Mouse (Mus musculus) neural tube, embryonic 11.5 days (tissue): ENCODE data around the gene Mrc2. TPM values are rescaled to one million over a fixed set of nuclear protein-coding genes. Genes with fewer than 3 reads are reported as not detected.

Experiments used
- ATAC-seq: fragments of 200-750 bp; cut with Nextera tagmentation; 2 replicates; pipeline ENCODE4 v1.8.0; 2017; ENCODE audit warnings: moderate number of reproducible peaks, mild to moderate bottlenecking, moderate TSS enrichment, moderate library complexity; ENCODE audit not compliant: insufficient read depth, low FRiP score, low TSS enrichment
- DNase-seq: peaks from one replicate; pipeline ENCODE4 v3.0.0-alpha.2; 2015; ENCODE audit warnings: low spot score
- H3K27ac ChIP-seq: fragments of 300-500 bp; sonication (generic); 2 replicates; pipeline ENCODE4 v1.5.1; 2014; ENCODE audit warnings: low read depth, mild to moderate bottlenecking, low read length
- H3K27me3 ChIP-seq: fragments of 300-500 bp; sonication (generic); 2 replicates; pipeline ENCODE4 v1.6.1; 2014; ENCODE audit warnings: mild to moderate bottlenecking, low read length, mixed read lengths; ENCODE audit not compliant: control insufficient read depth, insufficient read depth
- H3K36me3 ChIP-seq: fragments of 300-500 bp; sonication (generic); 2 replicates; pipeline ENCODE4 v1.6.1; 2014; ENCODE audit warnings: mild to moderate bottlenecking, low read length, moderate library complexity, mixed read lengths; ENCODE audit not compliant: control insufficient read depth, insufficient read depth
- H3K4me1 ChIP-seq: fragments of 300-500 bp; sonication (generic); 2 replicates; pipeline ENCODE4 v1.6.1; 2014; ENCODE audit warnings: low read length, mixed read lengths; ENCODE audit not compliant: control insufficient read depth, insufficient read depth
- H3K4me2 ChIP-seq: fragments of 300-500 bp; sonication (generic); 2 replicates; pipeline ENCODE4 v1.6.1; 2014; ENCODE audit warnings: low read depth, mild to moderate bottlenecking, moderate library complexity
- H3K4me3 ChIP-seq: fragments of 300-500 bp; sonication (generic); 2 replicates; pipeline ENCODE4 v1.5.1; 2014; ENCODE audit warnings: low read depth, low read length
- H3K9ac ChIP-seq: fragments of 300-500 bp; sonication (generic); 2 replicates; pipeline ENCODE4 v1.6.1; 2014; ENCODE audit warnings: mild to moderate bottlenecking, low read length
- H3K9me3 ChIP-seq: fragments of 300-500 bp; sonication (generic); 2 replicates; pipeline ENCODE4 v1.6.1; 2016; ENCODE audit warnings: low read length; ENCODE audit not compliant: control insufficient read depth
- WGBS: fragments of 180-500 bp; shearing (Covaris S2); extraction: QIAGEN DNeasy Blood & Tissue Kit; methylation state at CpG from one replicate; pipeline ENCODE4 v1.1.7; 2014; 5-methylcytosine and 5-hydroxymethylcytosine counted together
- polyA plus RNA-seq: library from polyadenylated mRNA; unstranded; fragments of >200 nt; fragmentation: Nextera tagmentation; extraction: Ambion mirVana; gene quantifications from 2 replicates; pipeline ENCODE4 v1.2.1, GENCODE M21; 2014

Gene Mrc2
- 9.3 and 10.7 TPM in 2 replicates for polyA plus RNA-seq

- peak within 1 kb of the TSS; percentile 57 for H3K4me3 ChIP-seq
- peaks cover 11% of the 10 kb centered on the region; the same call in 1 of the 2 replicates for H3K4me1 ChIP-seq
- H3K27ac ChIP-seq = peak within 1 kb of the TSS; percentile 65
- peak; percentile 72 for ATAC-seq
- no peaks in the 10 kb centered on the region; the same call in none of the 2 replicates for H3K36me3 ChIP-seq
- peak; percentile 81 for DNase-seq
- H3K9me3 ChIP-seq = no peaks in the 10 kb centered on the region
- peak within 1 kb of the TSS; percentile 61 for H3K9ac ChIP-seq
- peak within 1 kb of the TSS; percentile 56 for H3K4me2 ChIP-seq
- H3K27me3 ChIP-seq = no peaks in the 10 kb centered on the region
- under 1% methylated on average over 69 of the region's 75 CpGs for WGBS
Observed at GRCm38 (mm10) chr11:105292124-105293071, at the start of gene Mrc2. TSS of gene Mrc2 (plus strand) at chr11:105292643.

DNA sequence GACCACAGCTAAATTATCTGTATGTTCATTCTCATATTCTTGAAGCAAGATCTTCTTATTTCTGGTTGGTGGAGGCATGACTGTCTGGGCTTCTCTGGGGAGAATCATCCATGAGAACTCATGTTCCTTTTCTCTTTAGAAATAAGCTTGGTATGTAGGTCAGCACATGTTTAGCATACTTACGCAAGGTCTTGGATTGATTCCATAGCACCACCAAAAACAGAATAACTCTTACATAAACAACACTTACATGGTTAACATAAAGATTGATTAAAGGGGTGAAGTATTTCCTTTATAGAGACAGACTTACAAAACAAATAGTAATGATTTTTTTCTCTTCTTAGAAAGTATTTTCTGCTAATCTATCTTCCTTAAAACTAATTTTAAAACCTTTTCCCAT lies 46.1 kb upstream of the Mrc2 start:
- no peaks in the 10 kb centered on the region for H3K27me3 ChIP-seq
- H3K4me3 ChIP-seq = no peak overlapping the region
- ATAC-seq = no peak
- H3K27ac ChIP-seq = no peak overlapping the region
- no peak overlapping the region for H3K9ac ChIP-seq
- no peaks in the 10 kb centered on the region for H3K9me3 ChIP-seq
- DNase-seq = no peak
- H3K4me2 ChIP-seq = no peak overlapping the region
- H3K36me3 ChIP-seq = no peaks in the 10 kb centered on the region; the same call in 1 of the 2 replicates
- 96% methylated on average over 1 of the region's 1 CpGs for WGBS
- no peaks in the 10 kb centered on the region for H3K4me1 ChIP-seq

DNA sequence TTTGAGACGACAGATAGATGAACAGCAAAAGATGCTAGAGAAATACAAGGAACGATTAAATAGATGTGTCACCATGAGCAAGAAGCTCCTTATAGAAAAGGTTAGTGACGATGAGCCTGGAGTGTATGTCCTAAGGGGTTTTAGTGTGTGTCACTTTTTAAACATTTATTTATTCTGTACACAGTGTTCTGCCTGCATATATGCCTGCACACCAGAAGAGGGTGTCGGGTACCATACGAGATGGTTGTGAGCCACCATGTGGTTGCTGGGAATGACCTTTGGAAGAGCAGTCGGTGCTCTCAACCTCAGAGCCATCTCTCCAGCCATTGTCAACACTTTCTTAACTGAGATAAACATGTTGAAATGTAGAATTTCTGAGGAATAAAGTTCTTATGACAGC lies 45.7 kb upstream of the Mrc2 start:
- H3K4me3 ChIP-seq = no peak overlapping the region
- no peak overlapping the region for H3K27ac ChIP-seq
- DNase-seq = no peak
- no peaks in the 10 kb centered on the region; the same call in 1 of the 2 replicates for H3K36me3 ChIP-seq
- WGBS = 93% methylated on average over 6 of the region's 6 CpGs
- ATAC-seq = no peak
- no peak overlapping the region for H3K9ac ChIP-seq
- H3K4me2 ChIP-seq = no peak overlapping the region
- no peaks in the 10 kb centered on the region for H3K4me1 ChIP-seq
- no peaks in the 10 kb centered on the region for H3K27me3 ChIP-seq
- H3K9me3 ChIP-seq = no peaks in the 10 kb centered on the region

DNA sequence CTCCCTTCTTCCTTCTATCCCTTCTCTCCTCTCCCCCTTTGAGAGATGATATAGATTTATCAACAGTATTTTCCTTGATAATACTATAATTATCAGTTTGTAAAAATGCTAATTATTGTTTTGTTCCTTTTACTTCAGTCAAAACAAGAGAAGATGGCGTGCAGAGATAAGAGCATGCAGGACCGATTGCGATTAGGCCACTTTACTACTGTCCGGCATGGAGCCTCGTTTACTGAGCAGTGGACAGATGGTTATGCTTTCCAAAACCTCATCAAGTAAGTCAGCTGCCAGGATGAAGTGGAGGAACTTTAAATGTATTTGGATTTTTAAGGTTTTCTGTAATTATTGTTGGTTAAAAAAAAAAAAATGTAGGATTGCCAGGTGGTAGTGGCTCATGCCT lies 45.1 kb upstream of the Mrc2 start:
- no peak overlapping the region for H3K27ac ChIP-seq
- WGBS = 95% methylated on average over 5 of the region's 5 CpGs
- H3K36me3 ChIP-seq = no peaks in the 10 kb centered on the region; the same call in 1 of the 2 replicates
- no peaks in the 10 kb centered on the region for H3K27me3 ChIP-seq
- ATAC-seq = no peak
- DNase-seq = no peak
- no peaks in the 10 kb centered on the region for H3K9me3 ChIP-seq
- no peak overlapping the region for H3K4me3 ChIP-seq
- no peaks in the 10 kb centered on the region for H3K4me1 ChIP-seq
- no peak overlapping the region for H3K9ac ChIP-seq
- no peak overlapping the region for H3K4me2 ChIP-seq

DNA sequence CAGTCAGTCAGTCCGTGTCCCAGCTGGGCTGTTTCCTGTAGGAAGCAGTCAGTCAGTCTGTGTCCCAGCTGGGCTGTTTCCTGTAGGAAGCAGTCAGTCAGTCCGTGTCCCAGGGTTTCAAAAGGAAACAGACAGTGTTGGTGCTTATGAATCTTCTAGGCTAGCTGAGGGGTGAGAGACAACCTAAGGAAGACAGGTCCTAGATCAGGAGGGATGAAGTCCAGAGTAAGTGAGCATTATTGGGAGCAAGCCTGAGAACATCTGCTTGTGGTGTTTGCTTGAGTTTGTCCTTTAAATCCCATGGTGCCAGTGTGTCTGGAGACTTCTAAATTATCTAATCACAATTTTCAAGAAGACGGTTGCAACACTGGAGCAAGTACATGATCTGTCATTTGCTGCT lies 32.7 kb upstream of the Mrc2 start:
- Histone ChIP-seq H3K9ac (no peak overlapping the region), H3K27ac (no peak overlapping the region), H3K4me3 (no peak overlapping the region), H3K9me3 (no peaks in the 10 kb centered on the region), H3K36me3 (peaks cover 3% of the 10 kb centered on the region; the same call in 1 of the 2 replicates), H3K4me2 (no peak overlapping the region), H3K27me3 (no peaks in the 10 kb centered on the region), H3K4me1 (no peaks in the 10 kb centered on the region; the same call in 1 of the 2 replicates)
- WGBS = 76% methylated on average over 2 of the region's 3 CpGs
- DNase-seq = no peak
- no peak for ATAC-seq

- no peak overlapping the region for H3K4me3 ChIP-seq
- no peaks in the 10 kb centered on the region; the same call in 1 of the 2 replicates for H3K4me1 ChIP-seq
- H3K36me3 ChIP-seq = peaks cover 2% of the 10 kb centered on the region; the same call in 1 of the 2 replicates
- H3K4me2 ChIP-seq = no peak overlapping the region
- no peaks in the 10 kb centered on the region for H3K9me3 ChIP-seq
- WGBS = 45% methylated on average over 5 of the region's 5 CpGs
- H3K9ac ChIP-seq = no peak overlapping the region
- H3K27me3 ChIP-seq = no peaks in the 10 kb centered on the region
- H3K27ac ChIP-seq = no peak overlapping the region
- no peak for DNase-seq
- no peak for ATAC-seq
Observed at GRCm38 (mm10) chr11:105261116-105261515, 31.3 kb upstream of the Mrc2 start.

DNA sequence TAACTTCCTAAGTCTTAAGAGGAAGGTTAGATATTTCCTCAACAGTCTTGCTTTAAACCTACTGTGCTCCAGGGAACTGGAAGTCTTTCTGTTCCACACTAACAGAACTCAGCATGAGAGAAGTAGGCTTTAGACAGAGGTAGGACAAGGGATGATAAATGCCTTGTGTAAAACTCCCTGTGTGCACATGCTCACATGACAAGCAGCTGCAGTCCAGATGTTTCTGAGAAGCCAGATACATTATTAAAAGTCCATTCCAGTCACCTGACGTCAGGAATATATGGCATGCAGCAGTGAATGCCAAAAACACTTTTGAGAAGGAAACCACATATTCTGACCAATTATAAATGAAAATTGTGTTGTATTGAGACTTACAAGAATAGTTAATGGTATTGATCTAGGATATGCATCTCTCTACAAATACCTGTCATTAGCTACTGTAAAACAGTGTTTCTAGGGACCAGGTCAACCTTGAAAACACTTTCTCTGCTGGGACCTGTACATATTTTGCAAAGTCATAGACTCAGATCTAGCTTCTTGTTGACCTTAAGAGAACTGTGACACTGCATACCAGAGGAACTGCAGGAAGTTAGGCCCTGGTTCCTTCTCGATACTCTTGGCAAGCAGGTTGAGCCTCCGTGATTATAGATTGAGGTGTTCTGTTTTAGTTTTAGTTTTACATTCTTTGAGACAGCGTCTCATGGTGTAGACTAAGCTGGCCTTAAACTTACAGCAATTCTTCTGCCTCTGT lies 30.7 kb upstream of the Mrc2 start:
- peaks cover 2% of the 10 kb centered on the region; the same call in 1 of the 2 replicates for H3K36me3 ChIP-seq
- no peak for ATAC-seq
- WGBS = 80% methylated on average over 4 of the region's 4 CpGs

DNA sequence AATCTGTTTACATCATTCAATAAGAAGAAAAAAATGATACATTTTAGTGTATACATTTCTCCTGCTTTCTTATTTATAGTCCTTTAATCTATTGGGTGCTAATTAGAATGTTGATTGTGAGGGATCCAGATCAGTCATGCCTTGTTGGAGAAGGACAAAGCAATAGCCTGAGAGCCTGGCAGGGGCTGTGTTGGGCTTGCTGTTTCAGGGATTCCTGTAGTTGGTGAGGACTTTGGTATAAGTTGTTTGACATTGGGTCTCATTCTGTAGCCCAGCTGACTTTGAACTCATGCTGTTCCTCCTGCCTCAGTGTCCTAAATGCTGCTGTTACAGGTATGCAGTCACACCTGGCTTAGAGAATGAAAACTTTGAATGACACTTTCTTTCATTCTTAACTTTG lies 27.9 kb upstream of the Mrc2 start:
- Histone ChIP-seq H3K36me3 (no peaks in the 10 kb centered on the region), H3K9me3 (no peaks in the 10 kb centered on the region), H3K27ac (no peak overlapping the region), H3K9ac (no peak overlapping the region), H3K4me3 (no peak overlapping the region), H3K4me1 (no peaks in the 10 kb centered on the region; the same call in 1 of the 2 replicates), H3K27me3 (no peaks in the 10 kb centered on the region), H3K4me2 (no peak overlapping the region)
- no peak for DNase-seq
- ATAC-seq = no peak

More for the DNA sequence above, 30.7 kb upstream of the Mrc2 start:
- Histone ChIP-seq H3K4me2 (no peak overlapping the region), H3K27ac (no peak overlapping the region), H3K4me1 (no peaks in the 10 kb centered on the region; the same call in 1 of the 2 replicates), H3K4me3 (no peak overlapping the region), H3K9ac (no peak overlapping the region), H3K9me3 (no peaks in the 10 kb centered on the region), H3K27me3 (no peaks in the 10 kb centered on the region)
- no peak for DNase-seq
